Mouse (Mus musculus) liver, embryonic 12.5 days (tissue): ENCODE results near the gene Nfil3. TPM values are rescaled to one million over a fixed set of nuclear protein-coding genes. Genes with fewer than 3 reads are reported as not detected.

Experiments
- ATAC-seq: fragments of 200-750 bp; cut with Nextera tagmentation; 2 replicates; pipeline ENCODE4 v1.8.0; 2017; ENCODE audit warnings: moderate number of reproducible peaks, mild to moderate bottlenecking, moderate library complexity
- H3K27ac ChIP-seq: fragments of 300-500 bp; sonication (generic); 2 replicates; pipeline ENCODE4 v1.5.1; 2016; ENCODE audit warnings: mild to moderate bottlenecking
- H3K27me3 ChIP-seq: fragments of 300-500 bp; sonication (generic); replicated peaks from 2 replicates; pipeline ENCODE4 v1.6.1; 2016; ENCODE audit warnings: mild to moderate bottlenecking, moderate library complexity
- H3K36me3 ChIP-seq: fragments of 300-500 bp; sonication (generic); 2 replicates; pipeline ENCODE4 v1.6.1; 2016; ENCODE audit warnings: mild to moderate bottlenecking, moderate library complexity
- H3K4me1 ChIP-seq: fragments of 300-500 bp; sonication (generic); 2 replicates; pipeline ENCODE4 v1.6.1; 2016
- H3K4me2 ChIP-seq: fragments of 300-500 bp; sonication (generic); 2 replicates; pipeline ENCODE4 v1.6.1; 2016; ENCODE audit warnings: mild to moderate bottlenecking, moderate library complexity
- H3K4me3 ChIP-seq: fragments of 300-500 bp; sonication (generic); 2 replicates; pipeline ENCODE4 v1.5.1; 2016; ENCODE audit warnings: mild to moderate bottlenecking, moderate library complexity
- H3K9ac ChIP-seq: fragments of 300-500 bp; sonication (generic); 2 replicates; pipeline ENCODE4 v1.6.1; 2016; ENCODE audit warnings: mild to moderate bottlenecking, moderate library complexity
- H3K9me3 ChIP-seq: fragments of 300-500 bp; sonication (generic); replicated peaks from 2 replicates; pipeline ENCODE4 v1.6.1; 2016; ENCODE audit warnings: mild to moderate bottlenecking, moderate library complexity
- WGBS: fragments of 180-500 bp; shearing (Covaris S2); methylation state at CpG from one replicate; pipeline ENCODE4 v1.1.7; 2016; ENCODE audit not compliant: insufficient replicate concordance; 5-methylcytosine and 5-hydroxymethylcytosine counted together
- polyA plus RNA-seq: library from polyadenylated mRNA; unstranded; fragments of >200 nt; fragmentation: Nextera tagmentation; extraction: Ambion mirVana; gene quantifications from 2 replicates; pipeline ENCODE4 v1.2.1, GENCODE M21; 2016

Gene Nfil3
- polyA plus RNA-seq, 1 experiment from 2014 or later: 5.4 TPM

- Histone ChIP-seq H3K36me3 (peaks cover 17% of the 10 kb centered on the region), H3K27ac (no peak overlapping the region), H3K4me3 (no peak overlapping the region), H3K4me2 (no peak overlapping the region), H3K27me3 (no peaks in the 10 kb centered on the region), H3K9ac (no peak overlapping the region), H3K4me1 (no peaks in the 10 kb centered on the region), H3K9me3 (no peaks in the 10 kb centered on the region)
- WGBS: 63% methylated on average over 4 of the region's 4 CpGs
- ATAC-seq: no peak
These were observed 18.0 kb downstream of the Nfil3 start for GRCm38 (mm10) chr13:52962922-52963321.

DNA sequence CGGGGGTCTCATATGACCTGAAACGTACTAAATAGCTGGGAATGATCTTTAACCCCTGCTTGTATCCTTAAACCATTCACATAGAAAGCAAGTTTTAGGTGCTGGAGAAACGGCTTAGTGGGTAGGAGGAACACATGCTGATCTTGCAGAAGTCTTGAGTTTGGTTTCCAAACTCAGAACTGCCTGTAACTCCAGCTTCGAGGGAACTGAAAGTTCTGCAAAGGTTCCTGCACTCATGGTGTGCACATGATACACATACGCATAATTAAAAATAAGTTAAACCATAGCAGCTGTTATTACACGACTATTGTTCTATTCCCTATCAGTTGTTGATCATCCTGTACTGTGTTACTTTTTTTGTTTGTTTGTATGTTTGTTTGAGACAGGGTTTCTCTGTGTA is 18.5 kb downstream of the Nfil3 start:
- Histone ChIP-seq H3K36me3 (peaks cover 12% of the 10 kb centered on the region), H3K27me3 (no peaks in the 10 kb centered on the region), H3K27ac (no peak overlapping the region), H3K4me2 (no peak overlapping the region), H3K9me3 (no peaks in the 10 kb centered on the region), H3K9ac (no peak overlapping the region), H3K4me3 (no peak overlapping the region), H3K4me1 (no peaks in the 10 kb centered on the region)
- no peak for ATAC-seq
- 61% methylated on average over 6 of the region's 6 CpGs for WGBS

GRCm38 (mm10) chr13:52953779-52954553 is 26.9 kb downstream of the Nfil3 start:
- WGBS: 66% methylated on average over 6 of the region's 6 CpGs
- ATAC-seq: no peak

DNA sequence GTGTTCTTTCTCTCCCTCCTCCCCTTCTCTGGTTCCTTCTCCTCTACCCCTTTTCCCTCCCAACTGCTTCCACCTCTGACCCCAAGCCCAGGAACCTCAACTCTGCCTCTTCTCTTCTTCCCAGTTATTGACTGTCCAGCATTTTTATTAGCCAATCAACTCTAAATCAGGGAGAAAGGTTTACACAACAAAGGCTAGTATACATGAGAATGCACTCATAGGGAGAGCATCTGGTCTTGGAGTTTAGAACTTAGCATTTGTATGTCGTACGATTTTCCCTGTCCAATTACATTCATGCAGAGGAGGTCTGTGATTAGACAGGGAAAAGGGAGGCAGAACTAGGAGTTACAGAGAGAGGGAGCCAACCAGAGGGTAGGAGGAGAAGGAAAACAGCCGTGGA is 31.7 kb downstream of the Nfil3 start:
- H3K9ac ChIP-seq: no peak overlapping the region
- no peaks in the 10 kb centered on the region for H3K36me3 ChIP-seq
- ATAC-seq: no peak
- H3K27me3 ChIP-seq: no peaks in the 10 kb centered on the region
- H3K4me2 ChIP-seq: no peak overlapping the region
- H3K4me1 ChIP-seq: no peaks in the 10 kb centered on the region
- no peaks in the 10 kb centered on the region for H3K9me3 ChIP-seq
- no peak overlapping the region for H3K27ac ChIP-seq
- H3K4me3 ChIP-seq: no peak overlapping the region
- WGBS: 77% methylated on average over 3 of the region's 3 CpGs

More at GRCm38 (mm10) chr13:52953779-52954553, 26.9 kb downstream of the Nfil3 start:
- no peaks in the 10 kb centered on the region for H3K27me3 ChIP-seq
- H3K4me3 ChIP-seq: no peak overlapping the region
- H3K36me3 ChIP-seq: no peaks in the 10 kb centered on the region
- H3K4me1 ChIP-seq: no peaks in the 10 kb centered on the region
- no peak overlapping the region for H3K4me2 ChIP-seq
- no peaks in the 10 kb centered on the region for H3K9me3 ChIP-seq
- no peak overlapping the region for H3K9ac ChIP-seq
- no peak overlapping the region for H3K27ac ChIP-seq

DNA sequence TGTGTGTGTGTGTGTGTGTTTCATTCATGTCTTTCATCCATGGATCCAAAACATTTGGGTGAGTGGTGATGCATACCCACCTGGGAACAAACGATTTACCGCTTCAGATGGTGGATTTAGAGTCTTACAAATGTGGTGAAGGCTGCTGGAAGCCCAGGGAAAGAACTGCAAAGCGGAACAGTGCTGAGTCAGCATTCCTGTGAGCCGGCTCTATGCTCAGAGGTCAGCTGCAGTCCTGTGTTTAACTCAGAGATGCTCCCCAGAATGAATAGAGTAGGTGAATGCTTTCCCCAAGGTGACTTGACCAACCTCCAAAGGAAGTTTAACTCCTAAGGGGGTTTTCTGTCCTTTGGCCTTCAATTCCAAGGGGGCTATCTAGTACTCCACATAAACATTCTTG is 33.3 kb downstream of the Nfil3 start:
- H3K9me3 ChIP-seq: no peaks in the 10 kb centered on the region
- 44% methylated on average over 4 of the region's 4 CpGs for WGBS
- no peak overlapping the region for H3K9ac ChIP-seq
- ATAC-seq: no peak
- H3K4me2 ChIP-seq: no peak overlapping the region
- H3K4me3 ChIP-seq: no peak overlapping the region
- no peak overlapping the region for H3K27ac ChIP-seq
- H3K27me3 ChIP-seq: no peaks in the 10 kb centered on the region
- H3K4me1 ChIP-seq: no peaks in the 10 kb centered on the region
- no peaks in the 10 kb centered on the region for H3K36me3 ChIP-seq

DNA sequence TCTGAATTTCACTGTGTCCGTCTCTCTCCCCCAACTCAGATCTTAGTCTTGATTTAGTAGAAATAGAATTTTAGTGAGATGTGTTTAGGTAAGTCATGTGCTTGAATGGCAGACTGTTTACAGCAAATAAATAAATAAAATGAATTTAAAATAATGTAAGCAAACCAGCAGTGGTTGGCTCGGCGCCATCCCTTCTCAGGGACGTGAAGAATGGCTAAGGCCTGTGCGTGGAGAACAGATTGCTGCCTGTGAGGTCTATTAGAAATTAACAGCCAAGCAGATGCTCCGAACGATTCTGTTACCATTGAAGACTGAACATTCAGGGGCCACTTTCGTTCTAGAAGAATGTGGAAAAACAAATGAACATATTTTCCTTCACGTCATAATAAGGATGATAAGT is 35.1 kb downstream of the Nfil3 start:
- no peak overlapping the region for H3K4me3 ChIP-seq
- no peak for ATAC-seq
- H3K27me3 ChIP-seq: no peaks in the 10 kb centered on the region
- 78% methylated on average over 9 of the region's 9 CpGs for WGBS
- H3K9ac ChIP-seq: no peak overlapping the region
- H3K4me1 ChIP-seq: no peaks in the 10 kb centered on the region
- no peak overlapping the region for H3K27ac ChIP-seq
- no peaks in the 10 kb centered on the region for H3K9me3 ChIP-seq
- H3K4me2 ChIP-seq: no peak overlapping the region
- H3K36me3 ChIP-seq: no peaks in the 10 kb centered on the region

DNA sequence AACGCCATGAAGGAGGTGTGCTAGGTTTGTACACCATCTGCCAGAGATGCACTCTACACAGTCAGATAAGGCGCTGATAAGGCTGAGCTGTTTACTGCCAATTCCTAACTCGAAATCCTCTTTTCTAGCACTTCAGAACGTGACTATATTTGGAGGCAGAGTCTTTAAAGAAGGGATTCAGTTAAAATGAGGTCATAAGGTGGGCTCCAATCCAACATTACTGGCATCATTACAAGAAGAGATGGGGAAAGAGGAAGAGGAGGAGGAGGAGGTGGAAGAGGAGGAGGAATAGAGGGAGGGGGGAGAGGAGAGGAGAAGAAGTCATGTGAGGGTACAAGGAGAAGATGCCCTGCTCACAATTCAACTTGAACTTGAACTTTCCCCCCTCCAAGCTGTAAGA is 36.8 kb downstream of the Nfil3 start:
- Histone ChIP-seq H3K9ac (no peak overlapping the region), H3K27me3 (no peaks in the 10 kb centered on the region), H3K4me2 (no peak overlapping the region), H3K4me3 (no peak overlapping the region), H3K4me1 (no peaks in the 10 kb centered on the region), H3K27ac (no peak overlapping the region), H3K36me3 (no peaks in the 10 kb centered on the region), H3K9me3 (no peaks in the 10 kb centered on the region)
- ATAC-seq: no peak
- WGBS: 43% methylated on average over 4 of the region's 4 CpGs

- Histone ChIP-seq H3K4me1 (no peaks in the 10 kb centered on the region), H3K4me3 (no peak overlapping the region), H3K9me3 (no peaks in the 10 kb centered on the region), H3K4me2 (no peak overlapping the region), H3K9ac (no peak overlapping the region), H3K36me3 (no peaks in the 10 kb centered on the region), H3K27ac (no peak overlapping the region), H3K27me3 (0 out of 2 replicates have a peak, but pooled peaks cover 3% of the 10 kb centered on the region)
- no peak for ATAC-seq
- 69% methylated on average over 1 of the region's 1 CpGs for WGBS
These were observed 37.9 kb downstream of the Nfil3 start for GRCm38 (mm10) chr13:52942876-52943388.

DNA sequence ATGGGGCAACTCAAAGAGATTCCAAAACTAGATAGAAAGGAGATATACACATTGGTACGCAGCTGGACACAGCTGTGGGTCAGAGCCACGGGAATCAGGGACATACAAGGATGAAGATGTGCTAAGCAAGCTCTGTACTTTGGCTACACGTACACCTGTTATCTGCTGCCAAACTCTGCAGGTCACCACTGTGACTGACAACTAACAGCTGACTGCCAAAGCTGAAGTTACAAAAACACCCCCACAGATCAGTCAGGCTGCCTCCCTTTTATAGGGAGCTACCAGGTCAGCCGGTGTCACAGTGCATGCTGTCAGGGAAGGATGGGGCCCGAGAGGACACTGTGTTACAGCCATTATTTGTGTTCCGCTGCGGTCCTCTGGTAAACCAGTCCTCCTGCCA is 39.9 kb downstream of the Nfil3 start:
- Histone ChIP-seq H3K4me3 (no peak overlapping the region), H3K27ac (no peak overlapping the region), H3K4me1 (no peaks in the 10 kb centered on the region), H3K27me3 (0 out of 2 replicates have a peak, but pooled peaks cover 6% of the 10 kb centered on the region), H3K4me2 (no peak overlapping the region), H3K36me3 (no peaks in the 10 kb centered on the region), H3K9me3 (no peaks in the 10 kb centered on the region), H3K9ac (no peak overlapping the region)
- ATAC-seq: no peak
- 72% methylated on average over 7 of the region's 7 CpGs for WGBS

GRCm38 (mm10) chr13:52930582-52930981 is 50.3 kb downstream of the Nfil3 start:
- Histone ChIP-seq H3K4me2 (no peak overlapping the region), H3K36me3 (no peaks in the 10 kb centered on the region), H3K4me3 (no peak overlapping the region), H3K27me3 (peaks cover 16% of the 10 kb centered on the region), H3K9me3 (no peaks in the 10 kb centered on the region), H3K9ac (no peak overlapping the region), H3K27ac (no peak overlapping the region), H3K4me1 (peaks cover 31% of the 10 kb centered on the region)
- no peak for ATAC-seq
- 51% methylated on average over 10 of the region's 10 CpGs for WGBS

- Histone ChIP-seq H3K9ac (peak within 1 kb of the TSS; percentile 90), H3K4me2 (peak within 1 kb of the TSS; percentile 75), H3K4me3 (peak within 1 kb of the TSS; percentile 83), H3K4me1 (peaks cover 31% of the 10 kb centered on the region), H3K36me3 (no peaks in the 10 kb centered on the region), H3K9me3 (no peaks in the 10 kb centered on the region), H3K27ac (peak within 1 kb of the TSS; percentile 81), H3K27me3 (peaks cover 16% of the 10 kb centered on the region)
- under 1% methylated on average over 63 of the region's 63 CpGs for WGBS
- peak; percentile 97 for ATAC-seq
These were observed 51.4 kb downstream of the Nfil3 start, which contains the start of gene Auh for GRCm38 (mm10) chr13:52929209-52930171. Gene Auh, minus strand, starts transcription at chr13:52929681.

DNA sequence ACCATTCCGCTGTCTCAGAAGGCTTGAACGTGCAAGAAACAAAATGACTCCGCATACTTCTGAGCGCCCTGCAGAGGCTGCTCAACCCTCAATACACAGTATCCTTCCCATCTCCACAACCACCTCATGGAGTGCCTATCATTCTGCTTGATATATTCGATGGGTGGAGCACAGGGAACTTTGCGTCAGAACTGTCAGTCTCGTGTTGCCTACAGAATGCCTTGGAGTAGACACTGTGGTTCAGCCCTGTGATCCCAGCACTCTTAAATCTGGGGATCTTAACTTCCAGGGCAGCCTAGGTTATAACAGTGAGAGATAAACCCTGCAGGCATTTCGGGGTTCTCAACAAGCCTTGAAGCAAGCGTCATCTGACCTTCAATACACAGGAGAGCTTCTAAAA is 52.5 kb downstream of the Nfil3 start:
- WGBS: 57% methylated on average over 9 of the region's 9 CpGs
- H3K9ac ChIP-seq: peak overlapping the region; percentile 90
- H3K4me3 ChIP-seq: peak overlapping the region; percentile 83
- peaks cover 16% of the 10 kb centered on the region for H3K27me3 ChIP-seq
- no peak for ATAC-seq
- peak overlapping the region; percentile 81; the same call in 1 of the 2 replicates for H3K27ac ChIP-seq
- H3K4me2 ChIP-seq: peak overlapping the region; percentile 75
- peaks cover 31% of the 10 kb centered on the region for H3K4me1 ChIP-seq
- no peaks in the 10 kb centered on the region for H3K36me3 ChIP-seq
- no peaks in the 10 kb centered on the region for H3K9me3 ChIP-seq
